Mouse (Mus musculus) forebrain, embryonic 13.5 days (tissue): ENCODE results near the gene Sept11. TPM values are rescaled to one million over a fixed set of nuclear protein-coding genes. Genes with fewer than 3 reads are reported as not detected.

Source experiments
- ATAC-seq: fragments of 200-750 bp; cut with Nextera tagmentation; 2 replicates; pipeline ENCODE4 v1.8.0; 2017
- H3K27ac ChIP-seq: fragments of 300-500 bp; sonication (generic); 2 replicates; pipeline ENCODE4 v1.5.1; 2015; ENCODE audit warnings: inconsistent platforms, mild to moderate bottlenecking, moderate library complexity
- H3K27me3 ChIP-seq: fragments of 300-500 bp; sonication (generic); 2 replicates; pipeline ENCODE4 v1.6.1; 2015; ENCODE audit warnings: mild to moderate bottlenecking, inconsistent platforms
- H3K36me3 ChIP-seq: fragments of 300-500 bp; sonication (generic); 2 replicates; pipeline ENCODE4 v1.6.1; 2015; ENCODE audit warnings: mild to moderate bottlenecking, inconsistent platforms; ENCODE audit not compliant: poor library complexity, severe bottlenecking
- H3K4me1 ChIP-seq: fragments of 300-500 bp; sonication (generic); 2 replicates; pipeline ENCODE4 v1.6.1; 2015; ENCODE audit warnings: inconsistent platforms
- H3K4me2 ChIP-seq: fragments of 300-500 bp; sonication (generic); 2 replicates; pipeline ENCODE4 v1.6.1; 2015; ENCODE audit warnings: inconsistent platforms, mild to moderate bottlenecking, moderate library complexity
- H3K4me3 ChIP-seq: fragments of 300-500 bp; sonication (generic); 2 replicates; pipeline ENCODE4 v1.5.1; 2015; ENCODE audit warnings: mild to moderate bottlenecking, inconsistent platforms
- H3K9ac ChIP-seq: fragments of 300-500 bp; sonication (generic); 2 replicates; pipeline ENCODE4 v1.6.1; 2015; ENCODE audit warnings: mild to moderate bottlenecking, inconsistent platforms
- H3K9me3 ChIP-seq: fragments of 300-500 bp; sonication (generic); replicated peaks from 2 replicates; pipeline ENCODE4 v1.6.1; 2016; ENCODE audit warnings: inconsistent platforms
- WGBS: fragments of 180-500 bp; shearing (Covaris S2); methylation state at CpG from one replicate; pipeline ENCODE4 v1.1.7; 2015; 5-methylcytosine and 5-hydroxymethylcytosine counted together
- polyA plus RNA-seq: library from polyadenylated mRNA; unstranded; fragments of >200 nt; fragmentation: Nextera tagmentation; extraction: Ambion mirVana; gene quantifications from 2 replicates; pipeline ENCODE4 v1.2.1, GENCODE M21; 2015

The Sept11 gene
- polyA plus RNA-seq, 1 experiment from 2014 or later, result 201 TPM

DNA sequence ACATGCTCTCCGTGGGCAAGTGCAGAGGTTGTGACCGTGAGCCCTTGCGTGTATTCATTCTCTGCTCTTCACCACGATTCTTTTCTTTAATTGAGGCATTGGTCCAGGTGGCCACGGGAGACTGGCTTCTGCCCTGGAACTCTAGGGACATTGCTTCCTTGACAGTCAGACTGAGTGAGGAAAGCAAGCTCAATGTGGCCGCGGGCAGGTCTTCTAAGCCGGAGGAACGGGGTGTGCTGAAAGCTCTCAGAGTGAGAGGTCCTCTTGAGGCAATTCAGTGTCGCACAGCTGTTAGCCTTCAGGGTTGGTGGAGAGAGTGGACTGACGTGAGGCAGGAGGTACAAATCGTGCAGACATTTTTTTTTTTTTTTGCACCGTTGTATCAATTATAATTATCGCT, 5.6 kb downstream of the Sept11 start:
- Histone ChIP-seq H3K4me2 (no peak overlapping the region), H3K27me3 (no peaks in the 10 kb centered on the region), H3K27ac (no peak overlapping the region), H3K36me3 (peaks cover 19% of the 10 kb centered on the region), H3K9ac (no peak overlapping the region), H3K4me1 (peaks cover 47% of the 10 kb centered on the region), H3K4me3 (no peak overlapping the region), H3K9me3 (no peaks in the 10 kb centered on the region)
- no peak for ATAC-seq
- whole genome bisulfite sequencing, result 88% methylated on average over 14 of the region's 14 CpGs

DNA sequence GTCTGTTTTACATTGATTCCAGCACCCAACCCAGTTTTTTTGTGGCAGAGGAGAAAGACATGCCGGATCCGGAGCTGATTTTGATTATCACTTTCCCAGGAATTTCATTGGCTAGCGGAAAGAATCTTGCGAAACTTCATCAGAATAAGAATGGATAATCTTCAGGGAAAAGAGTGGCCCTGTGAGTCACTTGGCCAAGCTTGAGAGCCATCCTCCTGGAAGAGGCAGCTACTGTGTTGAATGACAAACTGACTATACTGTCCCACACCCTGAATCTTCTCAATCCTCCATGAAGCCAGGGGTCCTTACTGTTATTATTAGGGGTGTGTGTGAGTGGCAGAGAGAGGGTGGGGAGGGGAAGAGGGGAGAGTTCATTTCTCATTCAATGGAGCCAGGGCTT, 7.7 kb downstream of the Sept11 start:
- H3K9ac ChIP-seq, result no peak overlapping the region
- no peaks in the 10 kb centered on the region for H3K9me3 ChIP-seq
- H3K4me2 ChIP-seq, result no peak overlapping the region
- H3K36me3 ChIP-seq, result peaks cover 19% of the 10 kb centered on the region
- peaks cover 34% of the 10 kb centered on the region for H3K4me1 ChIP-seq
- no peak overlapping the region for H3K4me3 ChIP-seq
- ATAC-seq, result no peak
- H3K27ac ChIP-seq, result no peak overlapping the region
- 86% methylated on average over 4 of the region's 4 CpGs for whole genome bisulfite sequencing
- H3K27me3 ChIP-seq, result no peaks in the 10 kb centered on the region

DNA sequence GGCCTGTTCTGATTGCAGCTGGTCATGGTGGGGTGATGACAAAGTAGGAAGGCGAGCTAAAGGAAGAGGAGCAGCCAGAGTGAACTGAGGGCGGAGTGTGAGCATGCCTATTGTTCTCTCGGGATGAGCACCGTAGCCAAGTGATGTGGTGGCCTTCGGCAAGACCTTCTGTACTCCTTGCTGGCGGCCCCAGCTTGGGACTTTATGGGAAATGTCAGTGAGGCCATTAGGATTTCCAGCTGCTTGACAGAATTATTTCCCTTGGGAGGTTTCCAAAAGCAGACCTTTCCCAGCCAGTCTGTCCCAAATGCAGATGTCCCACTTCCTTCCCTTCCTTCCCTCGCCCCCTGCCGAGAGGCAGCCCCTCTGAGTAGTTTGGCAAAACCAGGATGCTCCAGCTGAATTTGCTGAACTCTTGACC, 8.1 kb downstream of the Sept11 start:
- 75% methylated on average over 8 of the region's 8 CpGs for WGBS
- Histone ChIP-seq H3K36me3 (peaks cover 19% of the 10 kb centered on the region), H3K4me1 (peaks cover 30% of the 10 kb centered on the region), H3K27me3 (no peaks in the 10 kb centered on the region), H3K9ac (no peak overlapping the region), H3K27ac (no peak overlapping the region), H3K9me3 (no peaks in the 10 kb centered on the region), H3K4me2 (no peak overlapping the region), H3K4me3 (no peak overlapping the region)
- no peak for ATAC-seq

DNA sequence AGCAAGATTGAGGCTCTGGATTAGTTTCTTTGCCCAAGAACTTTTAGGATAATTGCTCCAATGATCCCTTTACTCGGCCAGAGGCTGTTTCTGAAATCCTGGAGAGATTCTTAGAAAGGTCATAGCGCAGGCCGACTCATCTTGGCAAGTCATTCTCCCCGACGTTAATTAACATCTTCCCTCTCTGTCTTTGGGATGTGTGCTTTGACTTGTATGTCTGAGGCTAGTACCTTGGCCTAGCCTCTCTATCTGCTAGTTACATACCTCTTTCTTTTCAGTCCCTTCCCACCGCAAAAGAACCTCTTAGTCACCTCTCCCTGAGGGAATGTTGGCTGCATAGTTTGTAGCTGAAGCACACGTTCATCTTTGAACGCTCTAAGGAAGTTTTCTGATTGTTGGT, 10.4 kb downstream of the Sept11 start:
- peaks cover 7% of the 10 kb centered on the region; the same call in 1 of the 2 replicates for H3K4me1 ChIP-seq
- no peak for ATAC-seq

DNA sequence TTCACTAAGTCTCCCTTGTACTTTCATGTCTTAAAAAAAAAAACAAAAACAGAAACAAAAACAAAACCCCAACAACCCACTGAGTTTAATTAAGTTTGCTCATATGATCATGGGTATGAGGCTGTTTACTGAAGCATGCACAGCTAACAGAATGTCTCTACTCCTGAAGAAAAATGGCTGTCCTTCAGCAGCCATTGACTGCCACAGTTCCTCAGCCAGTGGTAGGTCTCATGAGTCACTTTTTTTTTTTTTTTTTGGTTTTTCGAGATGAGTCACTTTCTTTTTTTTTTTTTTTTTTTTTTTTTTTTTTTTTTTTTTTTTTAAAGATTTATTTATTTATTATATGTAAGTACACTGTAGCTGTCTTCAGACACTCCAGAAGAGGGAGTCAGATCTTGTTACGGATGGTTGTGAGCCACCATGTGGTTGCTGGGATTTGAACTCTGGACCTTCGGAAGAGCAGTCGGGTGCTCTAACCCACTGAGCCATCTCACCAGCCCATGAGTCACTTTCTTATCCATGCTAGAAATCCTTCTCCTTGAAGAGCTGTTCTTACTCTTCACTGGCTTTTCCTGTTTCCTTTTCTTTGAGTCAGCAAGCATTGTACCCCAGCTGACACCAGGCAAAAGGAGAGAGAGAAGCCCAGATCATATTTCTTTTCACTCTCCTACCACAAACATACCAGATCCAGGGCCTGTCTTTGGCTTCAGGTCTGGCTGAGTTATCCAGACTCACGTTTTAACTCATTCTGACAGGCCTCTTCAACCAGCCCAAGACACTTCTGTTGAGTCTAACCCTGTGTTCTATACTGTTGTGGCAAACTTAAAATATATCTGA, 12.0 kb downstream of the Sept11 start:
- no peaks in the 10 kb centered on the region for H3K27me3 ChIP-seq
- H3K4me1 ChIP-seq, result peaks cover 6% of the 10 kb centered on the region; the same call in 1 of the 2 replicates
- H3K4me2 ChIP-seq, result no peak overlapping the region
- H3K36me3 ChIP-seq, result peaks cover 21% of the 10 kb centered on the region
- H3K9ac ChIP-seq, result no peak overlapping the region
- no peak for ATAC-seq
- H3K9me3 ChIP-seq, result no peaks in the 10 kb centered on the region
- no peak overlapping the region for H3K27ac ChIP-seq
- 89% methylated on average over 4 of the region's 5 CpGs for WGBS
- no peak overlapping the region for H3K4me3 ChIP-seq

More for the DNA sequence above, 10.4 kb downstream of the Sept11 start:
- H3K27ac ChIP-seq, result no peak overlapping the region
- H3K36me3 ChIP-seq, result peaks cover 19% of the 10 kb centered on the region
- H3K4me3 ChIP-seq, result no peak overlapping the region
- no peak overlapping the region for H3K4me2 ChIP-seq
- H3K9ac ChIP-seq, result no peak overlapping the region
- no peaks in the 10 kb centered on the region for H3K27me3 ChIP-seq
- WGBS, result 95% methylated on average over 8 of the region's 8 CpGs
- H3K9me3 ChIP-seq, result no peaks in the 10 kb centered on the region

DNA sequence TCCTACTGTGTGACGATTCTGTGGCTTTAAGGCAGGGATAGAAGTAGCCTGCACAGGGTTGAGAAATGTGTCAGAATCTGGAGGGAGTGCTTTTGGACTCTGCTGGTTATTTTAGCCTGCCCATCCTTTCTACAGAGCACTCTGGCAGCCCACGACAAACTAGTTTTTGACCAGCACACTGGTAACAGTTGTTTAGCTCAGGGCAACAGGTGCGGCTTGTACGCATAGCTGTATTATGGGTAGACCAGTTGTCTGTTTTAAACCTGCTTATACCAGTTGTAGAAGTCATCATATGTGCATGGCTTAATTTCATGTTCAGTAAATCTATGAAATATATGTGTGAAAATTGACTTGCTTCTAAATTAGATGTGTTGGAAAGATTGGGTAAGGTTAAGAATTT, 12.8 kb downstream of the Sept11 start:
- Histone ChIP-seq H3K36me3 (peaks cover 25% of the 10 kb centered on the region), H3K4me1 (peaks cover 5% of the 10 kb centered on the region; the same call in 1 of the 2 replicates), H3K4me3 (no peak overlapping the region), H3K9ac (no peak overlapping the region), H3K4me2 (no peak overlapping the region), H3K27ac (no peak overlapping the region), H3K9me3 (no peaks in the 10 kb centered on the region), H3K27me3 (no peaks in the 10 kb centered on the region)
- WGBS, result 97% methylated on average over 4 of the region's 4 CpGs
- no peak for ATAC-seq

DNA sequence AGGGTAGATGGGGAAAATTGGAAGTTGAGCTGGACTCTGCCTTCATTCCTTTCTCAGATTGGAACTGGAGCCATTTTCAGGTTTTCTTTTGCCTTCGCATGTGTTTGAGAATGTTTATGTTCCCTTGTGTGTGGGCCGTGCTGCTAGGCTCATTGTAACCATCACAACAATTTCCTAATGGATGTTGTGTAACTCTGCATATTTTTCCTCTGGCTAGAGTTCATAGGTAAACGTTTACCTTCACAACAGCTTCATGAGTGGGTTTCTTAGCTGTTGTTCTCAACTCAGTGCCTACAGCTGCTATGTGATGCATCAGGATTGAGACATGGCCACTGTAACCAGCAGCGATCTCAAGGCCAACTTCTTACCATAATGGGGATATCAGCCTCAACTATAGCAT, 15.5 kb downstream of the Sept11 start:
- Histone ChIP-seq H3K4me1 (no peaks in the 10 kb centered on the region), H3K27me3 (no peaks in the 10 kb centered on the region), H3K9ac (no peak overlapping the region), H3K4me2 (no peak overlapping the region), H3K9me3 (no peaks in the 10 kb centered on the region), H3K4me3 (no peak overlapping the region), H3K27ac (no peak overlapping the region), H3K36me3 (peaks cover 25% of the 10 kb centered on the region)
- ATAC-seq, result no peak
- WGBS, result 93% methylated on average over 4 of the region's 4 CpGs

DNA sequence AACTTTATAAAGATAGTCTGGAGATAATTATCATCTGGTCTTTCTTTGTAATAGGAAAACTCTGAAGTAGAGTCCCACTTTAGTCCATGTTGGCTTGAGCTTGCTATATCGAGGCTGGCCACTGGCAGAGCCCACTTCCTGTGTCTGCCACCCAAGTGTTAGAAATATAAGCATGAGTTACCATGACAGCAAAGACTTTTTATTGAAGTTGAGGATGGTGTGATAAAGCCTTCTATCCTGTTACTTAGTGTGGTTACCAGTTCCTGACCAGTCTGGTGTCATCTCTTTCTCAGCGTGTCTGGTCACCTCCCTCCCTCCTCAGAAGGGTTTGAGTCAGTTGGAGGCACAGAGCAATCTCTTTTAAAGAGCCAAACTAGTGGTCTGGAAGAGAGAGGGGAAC, 16.3 kb downstream of the Sept11 start:
- Histone ChIP-seq H3K4me3 (no peak overlapping the region), H3K4me2 (no peak overlapping the region), H3K9ac (no peak overlapping the region), H3K4me1 (peaks cover 3% of the 10 kb centered on the region; the same call in 1 of the 2 replicates), H3K27me3 (no peaks in the 10 kb centered on the region), H3K36me3 (peaks cover 25% of the 10 kb centered on the region), H3K9me3 (no peaks in the 10 kb centered on the region), H3K27ac (no peak overlapping the region)
- ATAC-seq, result no peak
- WGBS, result 88% methylated on average over 2 of the region's 2 CpGs

DNA sequence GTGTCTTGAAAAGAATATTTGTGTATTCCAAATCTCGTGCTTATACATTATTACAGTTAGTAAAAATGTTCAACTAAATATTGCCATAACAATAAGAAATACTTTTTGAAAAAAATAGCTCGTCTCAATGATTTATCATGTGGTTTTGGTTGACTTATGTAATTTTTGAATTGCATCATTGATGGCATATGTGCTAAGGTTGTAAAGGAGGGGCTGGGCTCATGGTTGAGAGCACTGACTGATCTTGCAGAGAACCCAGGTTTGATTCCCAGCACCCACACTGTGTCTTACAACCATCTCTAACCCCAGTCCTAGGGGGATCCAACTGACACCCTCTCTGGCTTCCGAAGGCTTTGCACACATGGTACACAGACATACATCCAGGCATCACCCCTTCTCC, 19.1 kb downstream of the Sept11 start:
- Histone ChIP-seq H3K4me3 (no peak overlapping the region), H3K9ac (no peak overlapping the region), H3K27ac (no peak overlapping the region), H3K4me2 (no peak overlapping the region), H3K9me3 (no peaks in the 10 kb centered on the region), H3K4me1 (peaks cover 15% of the 10 kb centered on the region; the same call in 1 of the 2 replicates), H3K27me3 (no peaks in the 10 kb centered on the region), H3K36me3 (peaks cover 25% of the 10 kb centered on the region)
- no peak for ATAC-seq
- WGBS, result 94% methylated on average over 3 of the region's 3 CpGs

DNA sequence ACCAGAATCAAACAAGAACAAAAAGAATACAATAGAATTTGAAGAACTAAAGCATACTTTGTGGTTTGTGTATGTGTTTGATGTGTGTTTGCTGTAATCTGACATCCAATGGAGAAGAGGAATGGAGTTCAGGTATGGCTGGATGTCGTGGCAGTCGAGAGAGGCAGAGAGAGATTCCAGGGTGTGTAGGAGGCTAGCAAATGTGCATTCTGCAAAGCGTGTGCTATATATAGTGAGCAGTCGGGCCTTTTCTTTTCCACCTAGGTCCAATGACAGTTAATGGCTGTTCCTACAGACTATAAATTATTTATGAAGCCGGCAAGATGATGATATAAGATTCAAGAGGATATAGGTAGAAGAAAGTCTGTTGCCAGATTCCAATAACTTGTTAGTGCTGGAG, 20.3 kb downstream of the Sept11 start:
- ATAC-seq, result no peak
- H3K4me1 ChIP-seq, result peaks cover 22% of the 10 kb centered on the region; the same call in 1 of the 2 replicates
- WGBS, result 90% methylated on average over 5 of the region's 5 CpGs
- H3K4me2 ChIP-seq, result no peak overlapping the region
- H3K4me3 ChIP-seq, result no peak overlapping the region
- no peak overlapping the region for H3K27ac ChIP-seq
- H3K36me3 ChIP-seq, result peaks cover 25% of the 10 kb centered on the region
- no peaks in the 10 kb centered on the region for H3K27me3 ChIP-seq
- H3K9ac ChIP-seq, result no peak overlapping the region
- no peaks in the 10 kb centered on the region for H3K9me3 ChIP-seq

DNA sequence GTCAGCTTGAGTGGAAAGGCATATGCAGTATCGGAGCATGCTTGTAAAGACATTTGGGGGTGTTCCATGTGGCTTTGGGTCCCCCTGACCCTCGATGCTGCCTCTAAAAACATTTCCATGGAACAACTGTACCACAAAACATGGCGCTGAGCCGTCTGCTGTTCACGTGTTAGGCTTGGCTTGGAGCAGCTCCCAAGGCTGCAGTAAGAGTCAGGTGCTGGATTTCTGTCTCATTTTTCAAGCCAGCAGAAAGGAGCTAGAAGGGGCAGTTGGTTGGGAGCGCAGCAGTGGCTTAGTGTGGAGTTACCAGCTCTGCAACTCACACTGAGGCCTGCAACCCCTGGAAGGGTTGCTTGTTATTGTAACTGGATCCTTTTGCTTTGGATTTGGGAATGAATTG, 21.3 kb downstream of the Sept11 start:
- Histone ChIP-seq H3K4me1 (peaks cover 22% of the 10 kb centered on the region; the same call in 1 of the 2 replicates), H3K4me2 (no peak overlapping the region), H3K27ac (no peak overlapping the region), H3K4me3 (no peak overlapping the region), H3K9me3 (no peaks in the 10 kb centered on the region), H3K9ac (no peak overlapping the region), H3K36me3 (peaks cover 25% of the 10 kb centered on the region), H3K27me3 (no peaks in the 10 kb centered on the region)
- no peak for ATAC-seq
- 83% methylated on average over 6 of the region's 6 CpGs for WGBS

DNA sequence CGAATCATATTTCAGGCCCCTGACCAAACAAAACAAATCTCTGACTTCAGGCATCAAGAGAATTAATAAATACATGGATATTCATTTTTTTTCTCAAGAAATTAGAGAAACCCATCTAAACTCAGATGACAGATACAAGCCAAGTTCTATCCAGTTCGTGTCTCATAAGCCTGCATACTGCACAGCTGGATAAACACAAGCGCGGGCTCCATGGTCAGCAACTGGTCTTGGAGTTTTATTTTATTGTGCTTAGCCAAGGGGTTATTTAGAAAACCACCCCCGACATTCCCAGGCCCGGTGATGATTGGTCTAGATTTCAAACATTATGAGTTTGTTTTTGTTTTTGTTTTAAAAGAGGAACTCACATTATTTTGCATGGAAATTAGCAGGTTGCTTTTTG, 21.8 kb downstream of the Sept11 start:
- WGBS, result 86% methylated on average over 6 of the region's 6 CpGs
- no peak overlapping the region for H3K27ac ChIP-seq
- no peak for ATAC-seq

DNA sequence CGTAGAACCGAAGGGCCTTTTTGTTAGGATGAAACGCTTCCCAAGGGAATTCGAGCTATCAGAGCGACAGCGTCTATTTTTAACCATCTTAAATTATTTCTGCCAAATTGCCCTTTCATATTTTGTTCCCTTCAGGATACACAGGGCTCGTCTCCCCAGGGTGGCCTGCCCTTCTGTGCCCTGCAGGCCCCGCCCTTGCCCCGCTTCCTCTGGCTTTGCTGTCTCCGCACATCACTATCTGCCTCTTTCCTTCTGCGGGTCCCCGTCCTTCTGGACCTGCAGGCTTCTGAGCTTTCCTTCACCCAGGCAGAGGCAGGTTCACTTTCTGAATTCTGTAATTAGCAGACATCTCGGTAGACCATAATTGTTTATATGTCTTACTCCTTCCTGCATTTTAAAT, 22.6 kb downstream of the Sept11 start:
- H3K27ac ChIP-seq, result no peak overlapping the region
- H3K9me3 ChIP-seq, result no peaks in the 10 kb centered on the region
- no peak overlapping the region for H3K9ac ChIP-seq
- no peak for ATAC-seq
- H3K27me3 ChIP-seq, result no peaks in the 10 kb centered on the region
- 86% methylated on average over 13 of the region's 13 CpGs for WGBS
- H3K4me2 ChIP-seq, result no peak overlapping the region
- no peak overlapping the region for H3K4me3 ChIP-seq
- peaks cover 27% of the 10 kb centered on the region for H3K4me1 ChIP-seq
- H3K36me3 ChIP-seq, result peaks cover 13% of the 10 kb centered on the region

More for the DNA sequence above, 21.8 kb downstream of the Sept11 start:
- no peak overlapping the region for H3K9ac ChIP-seq
- H3K27me3 ChIP-seq, result no peaks in the 10 kb centered on the region
- H3K4me1 ChIP-seq, result peaks cover 22% of the 10 kb centered on the region; the same call in 1 of the 2 replicates
- H3K4me3 ChIP-seq, result no peak overlapping the region
- peaks cover 20% of the 10 kb centered on the region for H3K36me3 ChIP-seq
- no peak overlapping the region for H3K4me2 ChIP-seq
- H3K9me3 ChIP-seq, result no peaks in the 10 kb centered on the region
